Mouse (Mus musculus): ENCODE measurements at regions not wholly inside any gene's neighbourhood (a gene's known extent, or its start where the extent isn't known, plus 50 kb on each side); places are given as distances from the start of the nearest gene placed in this dataset.

DNA sequence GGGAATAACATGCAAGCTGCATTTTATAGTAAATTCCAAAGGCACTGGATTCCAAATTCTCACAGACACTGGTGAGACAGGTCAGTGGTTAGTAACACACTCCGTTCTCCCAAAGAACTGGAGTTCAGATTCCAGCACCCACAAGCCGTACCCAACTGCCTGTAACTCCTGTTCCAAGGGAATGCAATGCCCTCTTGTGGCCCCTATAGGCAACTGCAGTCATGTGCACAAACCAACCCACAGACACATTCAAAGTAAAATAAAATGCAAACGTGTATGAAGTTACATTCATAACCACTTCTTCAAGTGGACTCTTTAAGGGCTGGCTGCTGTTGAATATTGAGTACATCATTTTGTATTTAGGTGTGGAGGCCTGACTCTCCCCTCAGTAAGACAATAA, 85.5 kb upstream of the Zcchc2 start:
- TF ChIP-seq CTCF (IDR thresholded peaks at IDR 0.05; ENCODE audit: control insufficient read depth, insufficient read depth, low read length) (peak; percentile 29; the same call in 1 of the 2 replicates), POLR2A (IDR thresholded peaks at IDR 0.05; ENCODE audit: borderline replicate concordance, control insufficient read depth, low read depth, low read length) (no peak)

Data from bone marrow, adult 2 months (tissue).